Mouse (Mus musculus): ENCODE results near the gene Tsr1. TPM values are rescaled to one million over a fixed set of nuclear protein-coding genes. Genes with fewer than 3 reads are reported as not detected.

Gene Tsr1
- total RNA-seq, 2 experiments from 2014 or later: 29.9 to 31.1 TPM

Small RNA genes within 50 kb of the gene (microRNA-seq; reads per million reads assigned to microRNA genes)
- gene Mir6926: 3.4 to 4.2 reads per million in 2 experiments

Other genes starting within 250 kb of the Tsr1 start
- 10 to 100 TPM; 69.0 to 71.1 TPM for gene Cluh, start 248.6 kb upstream of the Tsr1 start, total RNA-seq (2021)
- gene Pafah1b1, start 173.4 kb upstream of the Tsr1 start, total RNA-seq (2021): 100 to 1,000 TPM; 393 to 415 TPM
- gene Mettl16, start 127.2 kb upstream of the Tsr1 start, total RNA-seq (2021): 10 to 100 TPM; 30.4 to 33.5 TPM
- gene Mnt, start 67.2 kb upstream of the Tsr1 start, total RNA-seq (2021): 10 to 100 TPM; 35.1 to 36.0 TPM
- gene Sgsm2, start 1.0 kb upstream of the Tsr1 start, total RNA-seq (2021): 10 to 100 TPM; 85.2 to 93.8 TPM
- 10 to 100 TPM; 30.3 to 31.4 TPM for gene Smg6, start 27.8 kb downstream of the Tsr1 start, total RNA-seq (2021)
- 10 to 100 TPM; 78.6 to 83.2 TPM for gene Srr, start 27.9 kb downstream of the Tsr1 start, total RNA-seq (2021)